Mouse (Mus musculus): Measurements from ENCODE around the gene Fbxo9. TPM values are rescaled to one million over a fixed set of nuclear protein-coding genes. Genes with fewer than 3 reads are reported as not detected.
A peak's percentile ranks its signal among the peaks of the same experiment; 100 is the strongest.

Gene Fbxo9
- polyA plus RNA-seq, 1 experiment from 2014 or later: 44.1 TPM

DNA sequence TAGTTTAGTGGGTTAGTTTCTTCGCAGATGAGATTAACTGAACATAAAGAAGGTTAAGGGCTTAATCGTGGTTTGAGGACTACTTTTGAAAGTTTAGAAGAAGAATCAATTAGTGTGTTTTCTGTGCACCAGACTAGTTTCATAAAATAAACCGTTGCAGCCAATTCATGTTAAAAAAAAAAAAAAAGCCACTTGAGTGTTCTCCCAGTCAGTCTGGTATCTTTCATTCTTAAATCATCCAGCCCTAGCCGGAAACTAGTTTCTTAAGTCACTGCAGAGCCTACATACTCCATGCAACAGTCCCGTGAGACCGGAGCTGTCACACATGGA lies 1.3 kb downstream of the Fbxo9 start:
- H3K4me3 ChIP-seq (replicated peaks): peak overlapping the region; percentile 70
- H3K4me2 ChIP-seq: peak overlapping the region; percentile 85
- peaks cover 10% of the 10 kb centered on the region for H3K4me1 ChIP-seq
- no peaks in the 10 kb centered on the region for H3K36me3 ChIP-seq
- H3K9me3 ChIP-seq: no peaks in the 10 kb centered on the region
- H3K9ac ChIP-seq: peak overlapping the region; percentile 73
- H3K27me3 ChIP-seq (replicated peaks): no peaks in the 10 kb centered on the region
- 15% methylated on average over 6 of the region's 6 CpGs for WGBS
- ATAC-seq (ENCODE audit: insufficient read depth, low FRiP score, low read depth): no peak
- H3K27ac ChIP-seq: peak overlapping the region; percentile 95

DNA sequence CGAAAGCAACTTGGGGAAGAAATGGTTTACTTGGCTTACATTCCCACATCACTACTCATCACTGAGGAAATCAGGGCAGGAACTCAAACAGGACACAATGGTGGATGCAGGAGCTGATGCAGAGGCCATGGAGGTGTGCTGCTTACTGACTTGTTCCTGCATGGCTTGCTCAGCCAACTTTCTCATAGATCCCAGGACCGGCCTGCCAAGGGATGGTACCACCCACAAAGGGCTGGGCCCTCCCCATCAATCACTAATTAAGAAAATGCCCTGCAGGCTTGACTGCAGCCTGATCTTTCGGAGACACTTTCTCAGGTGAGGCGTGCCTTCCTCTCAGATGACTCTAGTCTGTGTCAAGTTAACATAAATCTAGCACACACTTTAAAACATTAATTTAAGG lies 2.0 kb downstream of the Fbxo9 start:
- Histone ChIP-seq H3K27ac (no peak overlapping the region), H3K36me3 (no peaks in the 10 kb centered on the region), H3K9me3 (no peaks in the 10 kb centered on the region), H3K4me3 (replicated peaks) (no peak overlapping the region), H3K27me3 (replicated peaks) (no peaks in the 10 kb centered on the region), H3K4me2 (no peak overlapping the region), H3K9ac (no peak overlapping the region), H3K4me1 (peaks cover 10% of the 10 kb centered on the region)
- WGBS: 74% methylated on average over 4 of the region's 4 CpGs
- no peak for ATAC-seq (ENCODE audit: insufficient read depth, low FRiP score, low read depth)

DNA sequence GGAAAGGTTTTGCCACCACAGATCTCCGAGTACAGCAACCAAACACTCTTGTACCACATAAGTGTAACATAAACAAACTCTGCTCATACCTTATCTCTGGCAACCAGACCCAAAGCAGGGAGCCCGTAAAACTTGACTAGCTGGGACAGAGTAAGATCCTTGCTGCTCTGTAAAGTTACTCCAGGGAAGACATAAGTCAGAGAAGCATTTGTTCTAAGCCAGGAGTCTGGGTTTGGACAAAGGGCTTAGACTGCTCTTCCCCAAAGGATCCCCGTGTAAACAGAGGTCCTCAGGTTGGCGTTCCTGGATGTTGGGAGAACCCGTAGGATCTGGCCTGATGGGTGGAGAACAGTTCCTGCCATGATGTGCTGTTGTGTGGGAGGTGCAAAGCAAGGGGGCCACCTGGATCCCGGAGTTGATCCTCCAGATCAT lies 3.3 kb downstream of the Fbxo9 start:
- Histone ChIP-seq H3K27me3 (replicated peaks) (no peaks in the 10 kb centered on the region), H3K9me3 (no peaks in the 10 kb centered on the region), H3K4me3 (replicated peaks) (no peak overlapping the region), H3K4me1 (peaks cover 10% of the 10 kb centered on the region), H3K4me2 (no peak overlapping the region), H3K9ac (no peak overlapping the region), H3K36me3 (no peaks in the 10 kb centered on the region), H3K27ac (no peak overlapping the region)
- peak; percentile 37; the same call in 1 of the 2 replicates for ATAC-seq (ENCODE audit: insufficient read depth, low FRiP score, low read depth)
- WGBS: 58% methylated on average over 6 of the region's 6 CpGs

DNA sequence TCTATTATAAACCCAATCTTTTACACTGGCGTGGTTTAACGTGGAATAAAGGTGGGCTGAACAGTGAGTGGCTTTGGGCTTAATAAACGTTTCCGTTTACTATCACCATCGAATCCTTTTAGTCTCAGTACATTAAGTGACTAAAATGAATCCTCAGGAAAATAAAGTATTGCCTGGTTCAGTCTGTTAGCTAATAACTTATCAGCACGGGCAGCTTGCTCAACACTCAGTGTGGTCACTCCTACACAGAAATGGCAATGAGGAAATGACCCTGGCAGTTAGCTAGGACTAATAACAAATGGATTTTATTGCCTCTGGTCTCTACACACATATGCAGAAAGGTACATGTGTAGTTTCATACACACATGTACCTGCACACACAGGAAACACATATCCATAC lies 3.9 kb downstream of the Fbxo9 start:
- no peak for ATAC-seq (ENCODE audit: insufficient read depth, low FRiP score, low read depth)
- H3K36me3 ChIP-seq: no peaks in the 10 kb centered on the region
- no peak overlapping the region for H3K9ac ChIP-seq
- WGBS: 76% methylated on average over 6 of the region's 6 CpGs
- H3K27me3 ChIP-seq (replicated peaks): no peaks in the 10 kb centered on the region
- H3K9me3 ChIP-seq: no peaks in the 10 kb centered on the region
- no peak overlapping the region for H3K4me2 ChIP-seq
- H3K4me1 ChIP-seq: peaks cover 10% of the 10 kb centered on the region
- no peak overlapping the region for H3K4me3 ChIP-seq (replicated peaks)
- no peak overlapping the region for H3K27ac ChIP-seq

DNA sequence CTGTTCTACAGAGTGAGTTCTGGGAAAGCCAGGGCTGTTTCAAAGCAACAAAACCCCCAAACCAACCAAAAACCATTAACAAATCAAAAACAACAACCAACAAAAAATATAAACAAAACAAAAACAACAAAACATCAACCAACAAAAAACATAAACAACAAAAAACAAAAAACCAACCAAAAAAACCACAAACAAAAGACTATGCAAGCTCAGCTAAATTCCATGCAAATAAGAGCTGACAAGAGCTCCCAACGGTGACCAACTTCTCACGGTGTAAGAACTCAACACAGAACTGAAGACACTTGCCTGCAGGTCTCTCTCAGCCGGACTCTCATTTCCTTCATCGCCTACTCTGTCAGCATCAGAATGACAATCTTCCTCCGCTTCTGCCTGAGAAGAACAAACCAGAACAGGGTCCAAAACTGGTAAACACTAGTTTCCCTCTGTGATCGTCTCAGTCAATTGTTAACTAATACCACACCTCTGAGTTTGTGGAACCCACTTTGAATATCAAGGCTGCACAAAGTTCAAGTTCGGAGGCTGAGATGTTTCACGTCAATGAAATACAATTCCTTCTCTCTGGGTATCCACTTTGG lies 4.8 kb downstream of the Fbxo9 start:
- WGBS: 82% methylated on average over 8 of the region's 8 CpGs
- no peak overlapping the region for H3K4me2 ChIP-seq

DNA sequence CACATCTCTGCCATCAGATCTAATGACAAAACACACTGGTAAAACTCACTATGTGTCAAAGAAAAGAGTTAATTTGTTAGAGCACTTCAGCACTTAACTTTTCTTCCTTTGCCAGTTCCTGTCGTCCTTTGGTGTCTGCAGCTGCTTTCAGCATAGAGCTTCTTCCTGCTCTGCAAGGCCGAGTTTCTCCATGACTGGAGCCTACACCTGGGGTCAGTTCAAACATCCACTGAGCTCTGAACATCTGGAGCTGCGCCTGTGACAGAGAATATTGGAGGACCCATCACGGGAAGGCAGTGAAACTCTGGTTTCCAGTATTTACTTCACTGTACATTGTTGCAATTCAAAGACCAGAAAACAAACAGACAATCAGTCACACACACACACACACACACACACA lies 7.4 kb downstream of the Fbxo9 start:
- H3K4me2 ChIP-seq: no peak overlapping the region
- ATAC-seq (ENCODE audit: insufficient read depth, low FRiP score, low read depth): no peak
- peaks cover 19% of the 10 kb centered on the region for H3K36me3 ChIP-seq

More for the DNA sequence above, 4.8 kb downstream of the Fbxo9 start:
- H3K4me1 ChIP-seq: peaks cover 5% of the 10 kb centered on the region; the same call in 1 of the 2 replicates
- no peak overlapping the region for H3K9ac ChIP-seq
- no peak overlapping the region for H3K4me3 ChIP-seq (replicated peaks)
- no peaks in the 10 kb centered on the region for H3K9me3 ChIP-seq
- H3K36me3 ChIP-seq: no peaks in the 10 kb centered on the region
- no peak for ATAC-seq (ENCODE audit: insufficient read depth, low FRiP score, low read depth)
- no peaks in the 10 kb centered on the region for H3K27me3 ChIP-seq (replicated peaks)
- no peak overlapping the region for H3K27ac ChIP-seq

DNA sequence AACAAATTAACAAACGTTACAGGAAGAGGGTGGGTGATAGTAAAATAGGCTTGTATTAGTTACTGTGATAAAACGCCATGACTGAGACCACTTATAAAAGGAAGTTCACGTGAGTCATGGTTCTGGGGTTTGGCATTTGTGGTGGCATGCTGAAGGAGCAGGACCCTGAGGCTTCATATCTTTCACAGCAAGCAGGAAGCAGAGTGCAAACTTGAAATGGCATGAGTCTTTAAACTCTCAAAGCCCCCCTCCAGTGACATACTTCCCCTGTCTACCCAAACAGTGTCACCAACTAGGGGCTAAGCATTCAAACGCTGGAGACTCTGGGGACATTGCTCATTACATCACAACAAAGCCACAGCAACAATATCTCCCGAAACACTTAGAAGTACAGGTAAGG lies 7.9 kb downstream of the Fbxo9 start:
- H3K4me2 ChIP-seq: no peak overlapping the region
- no peaks in the 10 kb centered on the region for H3K4me1 ChIP-seq
- no peaks in the 10 kb centered on the region for H3K27me3 ChIP-seq (replicated peaks)
- no peak overlapping the region for H3K9ac ChIP-seq
- no peak for ATAC-seq (ENCODE audit: insufficient read depth, low FRiP score, low read depth)
- no peaks in the 10 kb centered on the region for H3K9me3 ChIP-seq
- WGBS: 83% methylated on average over 5 of the region's 5 CpGs
- H3K4me3 ChIP-seq (replicated peaks): no peak overlapping the region
- H3K36me3 ChIP-seq: peaks cover 19% of the 10 kb centered on the region
- no peak overlapping the region for H3K27ac ChIP-seq

More for the DNA sequence above, 7.4 kb downstream of the Fbxo9 start:
- H3K27me3 ChIP-seq (replicated peaks): no peaks in the 10 kb centered on the region
- H3K9me3 ChIP-seq: no peaks in the 10 kb centered on the region
- no peaks in the 10 kb centered on the region for H3K4me1 ChIP-seq
- no peak overlapping the region for H3K9ac ChIP-seq
- 53% methylated on average over 4 of the region's 4 CpGs for WGBS
- H3K27ac ChIP-seq: no peak overlapping the region
- H3K4me3 ChIP-seq (replicated peaks): no peak overlapping the region

DNA sequence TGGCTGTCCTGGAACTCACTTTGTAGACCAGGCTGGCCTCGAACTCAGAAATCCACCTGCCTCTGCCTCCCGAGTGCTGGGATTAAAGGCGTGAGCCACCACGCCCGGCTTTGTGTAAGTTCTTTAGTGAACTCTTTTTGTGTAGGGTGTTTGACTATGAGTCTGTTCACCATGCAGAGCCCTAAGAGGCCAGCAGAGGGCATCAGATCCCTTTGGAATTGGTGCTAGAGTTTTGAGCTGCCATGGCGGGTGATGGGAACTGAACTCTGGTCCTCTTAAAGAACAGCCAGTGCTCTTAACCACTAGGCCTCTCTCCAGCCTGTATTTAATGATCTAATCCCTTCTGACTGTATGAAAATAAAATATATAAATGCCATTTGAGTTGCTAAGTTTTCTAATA lies 12.5 kb downstream of the Fbxo9 start:
- no peak for ATAC-seq (ENCODE audit: insufficient read depth, low FRiP score, low read depth)
- no peak overlapping the region for H3K9ac ChIP-seq
- no peak overlapping the region for H3K4me2 ChIP-seq

DNA sequence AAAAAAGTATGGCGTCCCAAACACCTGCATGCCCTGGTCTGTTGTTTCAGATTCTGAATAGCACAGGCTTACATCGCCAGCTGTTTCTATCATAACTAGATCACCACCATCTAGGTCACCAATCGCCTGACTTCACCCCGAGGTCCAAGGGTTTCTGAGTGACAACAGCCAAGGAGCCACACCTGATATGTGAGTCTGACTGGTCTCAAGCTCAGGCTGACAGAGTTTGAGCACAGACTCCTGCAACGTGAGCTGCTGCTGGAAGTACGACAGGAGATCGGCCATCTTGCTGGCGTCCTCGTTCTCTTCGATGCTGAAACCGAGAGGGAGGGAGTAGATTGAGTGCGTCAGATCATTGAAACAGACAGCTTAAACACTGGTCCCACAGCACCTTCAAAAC lies 13.2 kb downstream of the Fbxo9 start:
- Histone ChIP-seq H3K4me3 (replicated peaks) (no peak overlapping the region), H3K4me2 (no peak overlapping the region), H3K27ac (no peak overlapping the region), H3K9me3 (no peaks in the 10 kb centered on the region), H3K36me3 (peaks cover 24% of the 10 kb centered on the region), H3K9ac (no peak overlapping the region), H3K27me3 (replicated peaks) (no peaks in the 10 kb centered on the region), H3K4me1 (no peaks in the 10 kb centered on the region)
- ATAC-seq (ENCODE audit: insufficient read depth, low FRiP score, low read depth): no peak
- WGBS: 93% methylated on average over 12 of the region's 12 CpGs

More for the DNA sequence above, 12.5 kb downstream of the Fbxo9 start:
- no peaks in the 10 kb centered on the region for H3K4me1 ChIP-seq
- no peak overlapping the region for H3K27ac ChIP-seq
- H3K4me3 ChIP-seq (replicated peaks): no peak overlapping the region
- H3K27me3 ChIP-seq (replicated peaks): no peaks in the 10 kb centered on the region
- H3K9me3 ChIP-seq: no peaks in the 10 kb centered on the region
- 94% methylated on average over 6 of the region's 6 CpGs for WGBS
- peaks cover 23% of the 10 kb centered on the region for H3K36me3 ChIP-seq

DNA sequence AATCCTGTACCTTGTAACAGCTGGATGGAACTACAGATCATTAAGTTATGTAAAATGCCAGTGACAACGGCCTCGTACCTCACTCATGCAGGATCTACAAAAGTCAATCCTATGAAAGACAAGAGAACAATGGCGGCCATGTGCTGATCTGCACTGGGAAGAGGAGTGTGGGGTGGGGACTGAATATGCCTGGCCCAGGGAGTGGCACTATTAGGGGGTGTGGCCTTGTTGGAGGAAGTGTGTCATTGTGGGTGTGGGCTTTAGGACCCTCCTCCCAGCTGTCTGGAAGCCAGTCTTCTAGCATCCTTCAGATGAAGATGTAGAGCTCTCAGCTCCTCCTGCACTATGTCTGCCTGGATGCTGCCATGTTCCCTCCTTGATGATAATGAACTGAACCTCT lies 18.3 kb downstream of the Fbxo9 start:
- H3K9ac ChIP-seq: no peak overlapping the region
- no peak overlapping the region for H3K27ac ChIP-seq
- no peaks in the 10 kb centered on the region for H3K9me3 ChIP-seq
- no peak for ATAC-seq (ENCODE audit: insufficient read depth, low FRiP score, low read depth)
- H3K36me3 ChIP-seq: peaks cover 19% of the 10 kb centered on the region; the same call in 1 of the 2 replicates
- 90% methylated on average over 3 of the region's 3 CpGs for WGBS
- H3K4me3 ChIP-seq (replicated peaks): no peak overlapping the region
- no peaks in the 10 kb centered on the region for H3K27me3 ChIP-seq (replicated peaks)
- H3K4me1 ChIP-seq: no peaks in the 10 kb centered on the region
- no peak overlapping the region for H3K4me2 ChIP-seq

DNA sequence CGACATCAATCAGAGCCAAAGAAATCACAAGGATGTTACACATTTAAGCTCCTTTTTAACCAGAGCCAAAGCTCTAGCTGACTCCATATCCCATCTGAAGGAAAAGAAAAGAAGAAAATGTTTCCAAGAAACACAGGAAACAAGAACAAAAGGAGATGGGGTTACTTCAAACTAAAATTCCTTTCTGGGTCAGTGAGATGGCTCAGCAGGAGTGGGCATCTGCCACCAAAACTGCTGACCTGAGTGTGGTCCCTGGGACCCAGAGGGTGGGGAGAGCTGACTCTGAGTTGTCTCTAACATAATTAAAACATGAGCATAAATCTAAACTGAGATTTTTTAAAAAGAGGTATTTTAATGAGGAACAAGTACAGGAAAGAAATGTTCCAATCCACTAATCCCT lies 19.0 kb downstream of the Fbxo9 start:
- H3K4me2 ChIP-seq: no peak overlapping the region
- no peaks in the 10 kb centered on the region for H3K9me3 ChIP-seq
- no peak overlapping the region for H3K4me3 ChIP-seq (replicated peaks)
- peaks cover 21% of the 10 kb centered on the region; the same call in 1 of the 2 replicates for H3K36me3 ChIP-seq
- H3K27me3 ChIP-seq (replicated peaks): no peaks in the 10 kb centered on the region
- H3K4me1 ChIP-seq: no peaks in the 10 kb centered on the region
- H3K9ac ChIP-seq: no peak overlapping the region
- no peak for ATAC-seq (ENCODE audit: insufficient read depth, low FRiP score, low read depth)
- 80% methylated on average over 1 of the region's 1 CpGs for WGBS
- no peak overlapping the region for H3K27ac ChIP-seq

DNA sequence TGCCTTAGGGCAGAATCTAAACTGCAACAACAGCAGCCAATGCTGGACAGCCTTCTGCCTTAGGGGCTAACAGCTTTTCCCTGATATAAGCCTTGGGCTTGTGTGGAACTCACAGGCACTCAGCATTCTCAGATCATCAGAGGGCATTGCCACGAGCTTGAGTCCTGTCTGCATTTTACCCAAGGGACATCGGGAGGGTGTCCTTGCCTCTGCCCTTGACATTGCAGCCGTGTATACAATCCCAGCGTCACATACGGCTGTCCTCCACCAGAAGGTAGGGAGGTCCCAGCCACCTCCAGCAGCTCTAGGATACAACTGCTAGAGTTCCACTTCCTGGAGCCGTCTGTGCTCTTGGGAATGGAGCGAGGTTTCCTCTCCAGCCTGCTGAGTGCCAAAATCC lies 19.9 kb downstream of the Fbxo9 start:
- WGBS: 79% methylated on average over 7 of the region's 7 CpGs
- Histone ChIP-seq H3K4me2 (no peak overlapping the region), H3K4me1 (no peaks in the 10 kb centered on the region), H3K27me3 (replicated peaks) (no peaks in the 10 kb centered on the region), H3K36me3 (peaks cover 30% of the 10 kb centered on the region), H3K9me3 (no peaks in the 10 kb centered on the region), H3K9ac (no peak overlapping the region), H3K27ac (no peak overlapping the region), H3K4me3 (replicated peaks) (no peak overlapping the region)
- no peak for ATAC-seq (ENCODE audit: insufficient read depth, low FRiP score, low read depth)

DNA sequence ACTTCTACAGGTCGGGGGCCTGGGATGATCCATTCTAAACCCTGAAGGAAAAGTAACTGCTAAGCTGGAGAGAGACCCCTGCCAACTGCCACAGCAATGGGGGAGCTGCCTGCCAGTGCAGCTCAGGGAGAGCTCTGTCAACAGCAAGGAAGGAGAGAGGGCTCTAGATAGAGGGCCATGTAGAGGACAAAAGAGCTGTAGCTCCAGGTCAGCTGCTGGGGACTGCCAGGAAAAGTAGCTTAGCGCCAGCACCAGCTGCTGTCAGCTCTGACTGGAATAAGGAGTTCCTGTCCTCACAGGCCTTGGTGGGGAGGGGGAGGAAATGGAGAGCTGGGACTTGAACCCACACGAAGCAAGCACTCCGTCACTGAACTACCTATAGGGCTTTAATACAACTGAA lies 20.3 kb downstream of the Fbxo9 start:
- no peaks in the 10 kb centered on the region for H3K27me3 ChIP-seq (replicated peaks)
- no peaks in the 10 kb centered on the region for H3K4me1 ChIP-seq
- no peak for ATAC-seq (ENCODE audit: insufficient read depth, low FRiP score, low read depth)
- WGBS: 71% methylated on average over 4 of the region's 4 CpGs
- no peak overlapping the region for H3K27ac ChIP-seq
- no peak overlapping the region for H3K4me3 ChIP-seq (replicated peaks)
- H3K36me3 ChIP-seq: peaks cover 33% of the 10 kb centered on the region
- no peaks in the 10 kb centered on the region for H3K9me3 ChIP-seq
- no peak overlapping the region for H3K9ac ChIP-seq
- no peak overlapping the region for H3K4me2 ChIP-seq

Measured in stomach, embryonic 15.5 days (tissue).